In the genomic region with DNA sequence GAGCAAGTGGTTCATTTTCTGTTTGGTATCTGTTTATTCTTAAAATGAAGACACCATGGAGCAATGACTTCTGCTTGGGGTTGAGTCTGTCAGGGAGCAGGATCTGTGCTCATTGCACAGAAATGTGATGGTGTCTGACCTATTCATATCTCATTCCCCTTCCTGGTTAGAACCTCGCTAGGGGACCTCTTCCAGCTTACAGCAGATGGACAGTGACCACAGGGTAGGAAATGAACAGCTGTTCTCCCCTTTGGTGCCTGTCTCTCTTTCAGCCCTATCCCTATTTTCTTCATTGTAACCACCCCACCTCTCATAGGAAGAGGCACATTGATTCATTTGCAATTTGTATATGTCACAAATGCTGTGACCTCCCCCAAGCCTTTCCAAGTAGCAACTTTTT, we compare ENCODE assay signal across 26 mouse cellular contexts.
DNase-seq lines count a peak whose midpoint lies in the region; ATAC-seq and TF ChIP-seq lines count a peak whose summit lies in the region.
"Had no signal": no experiment of that assay in that cellular context is flagged by ENCODE, and none has a peak within 500 bp of the region (broad histone marks: within the 10 kb centered on the region; RNA-seq: fewer than 3 reads in every experiment).

No protein-coding gene starts in this region.

- no peak overlapping the region for H3K4me2 ChIP-seq in myocyte (ENCODE audit: low read depth)
- H3K4me2 ChIP-seq in forebrain, embryonic 16.5 days (ENCODE audit: low read length): no peak overlapping the region
- H3K4me2 ChIP-seq: heart, embryonic 12.5 days; hindbrain, embryonic 13.5 days; limb, embryonic 12.5 days; liver, embryonic 12.5 days; midbrain, embryonic 11.5 days had no signal

- H3K9ac ChIP-seq in forebrain, embryonic 16.5 days (replicated peaks; ENCODE audit: low read depth, low read length): no peak overlapping the region
- H3K9ac ChIP-seq: forebrain, postnatal 0 days; heart, embryonic 12.5 days; hindbrain, embryonic 13.5 days; limb, embryonic 12.5 days; liver, embryonic 12.5 days had no signal

- H3K4me1 ChIP-seq in forebrain, embryonic 16.5 days (replicated peaks; ENCODE audit: control insufficient read depth, insufficient read depth, low read length): no peaks in the 10 kb centered on the region
- H3K4me1 ChIP-seq: limb, embryonic 12.5 days; liver, embryonic 12.5 days had no signal

- 60% methylated on average over 1 of the region's 1 CpGs for WGBS in forebrain, embryonic 16.5 days

- no peak overlapping the region for H3K4me3 ChIP-seq in C2C12 (ENCODE audit: insufficient read depth, poor library complexity, severe bottlenecking)
- H3K4me3 ChIP-seq in myocyte: no peak overlapping the region
- H3K4me3 ChIP-seq in forebrain, embryonic 16.5 days (replicated peaks; ENCODE audit: low read length): no peak overlapping the region
- H3K4me3 ChIP-seq: forebrain, embryonic 10.5 days; heart, embryonic 12.5 days; hindbrain, embryonic 13.5 days; limb, embryonic 12.5 days; liver, embryonic 12.5 days had no signal

- H3K79me3 ChIP-seq in C2C12 (ENCODE audit: low read depth): no peaks in the 10 kb centered on the region

- no peak overlapping the region for H3ac ChIP-seq in C2C12 (ENCODE audit: control insufficient read depth, insufficient read length, low read depth)
- H3ac ChIP-seq in myocyte (ENCODE audit: control insufficient read depth, insufficient read length): no peak overlapping the region

- no peaks in the 10 kb centered on the region for H3K9me3 ChIP-seq in forebrain, embryonic 16.5 days (ENCODE audit: control insufficient read depth, low read length)
- H3K9me3 ChIP-seq: forebrain, embryonic 10.5 days; heart, embryonic 12.5 days; hindbrain, embryonic 13.5 days; limb, embryonic 12.5 days; liver, embryonic 12.5 days had no signal

- no peaks in the 10 kb centered on the region for H3K36me3 ChIP-seq in C2C12 (ENCODE audit: control insufficient read depth, insufficient read depth)
- H3K36me3 ChIP-seq in myocyte (ENCODE audit: control insufficient read depth, insufficient read depth): no peaks in the 10 kb centered on the region
- H3K36me3 ChIP-seq in forebrain, embryonic 16.5 days (ENCODE audit: control insufficient read depth, insufficient read depth): no peaks in the 10 kb centered on the region
- H3K36me3 ChIP-seq: forebrain, embryonic 10.5 days; heart, embryonic 12.5 days; hindbrain, embryonic 13.5 days; limb, embryonic 12.5 days; liver, embryonic 12.5 days had no signal

- TF ChIP-seq CTCF in C2C12 (IDR thresholded peaks at IDR 0.05; ENCODE audit: control insufficient read depth, insufficient read depth, insufficient read length): no peak

- H3K79me2 ChIP-seq in C2C12 (ENCODE audit: control insufficient read depth, insufficient read depth) (no peaks in the 10 kb centered on the region), myocyte (ENCODE audit: control insufficient read depth, insufficient read depth) (no peaks in the 10 kb centered on the region)

- no peak for TF ChIP-seq POLR2A in myocyte (IDR thresholded peaks at IDR 0.05; ENCODE audit: insufficient read length, low read depth)

- no peak overlapping the region for H3K27ac ChIP-seq in forebrain, embryonic 16.5 days (ENCODE audit: low read length)
- H3K27ac ChIP-seq: forebrain, embryonic 10.5 days; hindbrain, embryonic 13.5 days; limb, embryonic 12.5 days; liver, embryonic 12.5 days had no signal

- no peak for ATAC-seq in forebrain, embryonic 16.5 days
- ATAC-seq: activated CD4-positive, CD25-positive, alpha-beta regulatory T cell, adult 4 months; forebrain, postnatal 0 days; intestine, embryonic 16.5 days; liver, embryonic 12.5 days had no signal

- DNase-seq in brain, adult 2 months (ENCODE audit: low read depth, low spot score): peak; percentile 82
- DNase-seq in cerebellum, adult 9-10 months: peak; percentile 82
- DNase-seq in frontal cortex, postnatal 14 days (ENCODE audit: low spot score in 2 of 2): no peak
- no peak for DNase-seq in adrenal gland, postnatal 14 days
- DNase-seq: adrenal gland, postnatal 25 days; forebrain, postnatal 0 days; gastrocnemius, postnatal 25 days; heart, adult 18-20 months; heart, postnatal 10 days; kidney, adult 9 months; kidney, postnatal 14 days; lung, adult 2 months; lung, postnatal 14 days; right cerebral cortex, postnatal 25 days; thymus, postnatal 14 days had no signal

- H3K27me3 ChIP-seq in C2C12 (ENCODE audit: control insufficient read depth, insufficient read depth, insufficient read length): no peaks in the 10 kb centered on the region
- no peaks in the 10 kb centered on the region for H3K27me3 ChIP-seq in myocyte (ENCODE audit: control insufficient read depth, insufficient read depth, insufficient read length)
- H3K27me3 ChIP-seq in forebrain, embryonic 16.5 days (replicated peaks; ENCODE audit: control insufficient read depth, insufficient read depth, low read length): no peaks in the 10 kb centered on the region
- H3K27me3 ChIP-seq: heart, embryonic 12.5 days; hindbrain, embryonic 13.5 days; limb, embryonic 12.5 days; liver, embryonic 12.5 days had no signal

TF ChIP-seq in C2C12, 6 proteins besides CTCF, POLR2A, EP300 and RAD21:
- peak; percentile 81 for TF ChIP-seq MYOD1 (IDR thresholded peaks at IDR 0.05; ENCODE audit: control insufficient read depth, insufficient read length, low read depth)
- TF ChIP-seq USF1 (IDR thresholded peaks at IDR 0.05; ENCODE audit: low read depth): no peak
- no peak for TF ChIP-seq MYOG (IDR thresholded peaks at IDR 0.05; ENCODE audit: control insufficient read depth, extremely low read depth, insufficient read length)

TF ChIP-seq in myocyte, 11 proteins besides CTCF, POLR2A, EP300 and RAD21:
- TF ChIP-seq MAX (IDR thresholded peaks at IDR 0.05; ENCODE audit: low read depth) (no peak), MYOG (IDR thresholded peaks at IDR 0.05; ENCODE audit: control insufficient read depth in 1 of 3, insufficient read depth in 1 of 3, insufficient read length in 2 of 3, low read depth in 2 of 3) (peak in 2 of 3 experiments; percentile 47 to 49), MYOD1 (IDR thresholded peaks at IDR 0.05; ENCODE audit: control insufficient read depth in 1 of 3, insufficient read length in 2 of 3, low read depth in 2 of 3) (peak in 2 of 3 experiments; percentile 68 to 83), CEBPB (IDR thresholded peaks at IDR 0.05; ENCODE audit: insufficient read depth, poor library complexity, severe bottlenecking) (no peak)

Comparison
In these comparisons a context has a peak if more than half of its experiments do, and no peak if none do; other contexts are left out.
1. DNase-seq: peak in brain, adult 2 months (single experiment) and cerebellum, adult 9-10 months (single experiment); none in frontal cortex, postnatal 14 days (0 of 2) and adrenal gland, postnatal 14 days (single experiment).